Mouse (Mus musculus) kidney, adult 2 months (tissue): Measurements from ENCODE around the gene Ccdc47.

Experiments used
- CTCF ChIP-seq: fragments of 200-500 bp; conservative IDR thresholded peaks from 2 replicates; pipeline ENCODE4 v1.5.1; 2011; ENCODE audit warnings: low read depth, mild to moderate bottlenecking, control low read depth, low read length, moderate library complexity, mixed read lengths; ENCODE audit not compliant: insufficient read depth, insufficient read length
- POLR2A ChIP-seq: fragments of 200-500 bp; IDR thresholded peaks from one replicate; pipeline ENCODE4 v1.6.1; 2011; ENCODE audit warnings: low read depth, low read length, control low read depth

- TF ChIP-seq POLR2A (no peak), CTCF (peak; percentile 69)
Measured at GRCm38 (mm10) chr11:106158081-106158929, 57.8 kb downstream of the Ccdc47 start.
